Mouse (Mus musculus) stomach, postnatal 0 days (tissue): ENCODE results near the gene Hspa1l. TPM values are rescaled to one million over a fixed set of nuclear protein-coding genes. Genes with fewer than 3 reads are reported as not detected.

Source experiments
- ATAC-seq: fragments of 200-750 bp; cut with Nextera tagmentation; 2 replicates; pipeline ENCODE4 v1.8.0; 2017; ENCODE audit not compliant: low FRiP score, low TSS enrichment
- DNase-seq: peaks from one replicate; pipeline ENCODE4 v3.0.0-alpha.2; 2016; ENCODE audit warnings: low spot score
- H3K27ac ChIP-seq: fragments of 300-500 bp; sonication (generic); replicated peaks from 2 replicates; pipeline ENCODE4 v1.5.1; 2014; ENCODE audit warnings: mild to moderate bottlenecking, control low read depth
- H3K27me3 ChIP-seq: fragments of 300-500 bp; sonication (generic); 2 replicates; pipeline ENCODE4 v1.6.1; 2014; ENCODE audit warnings: low read length; ENCODE audit not compliant: control insufficient read depth, insufficient read depth
- H3K36me3 ChIP-seq: fragments of 300-500 bp; sonication (generic); 2 replicates; pipeline ENCODE4 v1.6.1; 2014; ENCODE audit warnings: low read length, mixed read lengths; ENCODE audit not compliant: control insufficient read depth, insufficient read depth
- H3K4me1 ChIP-seq: fragments of 300-500 bp; sonication (generic); replicated peaks from 2 replicates; pipeline ENCODE4 v1.6.1; 2014; ENCODE audit warnings: antibody characterized with exemption; ENCODE audit not compliant: control insufficient read depth, insufficient read depth
- H3K4me2 ChIP-seq: fragments of 300-500 bp; sonication (generic); replicated peaks from 2 replicates; pipeline ENCODE4 v1.6.1; 2014; ENCODE audit warnings: low read depth, mild to moderate bottlenecking, control low read depth, moderate library complexity
- H3K4me3 ChIP-seq: fragments of 300-500 bp; sonication (generic); 2 replicates; pipeline ENCODE4 v1.5.1; 2014; ENCODE audit warnings: low read depth, low read length, control low read depth
- H3K9ac ChIP-seq: fragments of 300-500 bp; sonication (generic); 2 replicates; pipeline ENCODE4 v1.6.1; 2014; ENCODE audit warnings: mild to moderate bottlenecking, low read length, control low read depth, mixed read lengths
- H3K9me3 ChIP-seq: fragments of 300-500 bp; sonication (generic); 2 replicates; pipeline ENCODE4 v1.6.1; 2016; ENCODE audit warnings: low read length; ENCODE audit not compliant: control insufficient read depth
- CTCF ChIP-seq: IDR thresholded peaks from 2 replicates; pipeline ENCODE4 v1.5.1; 2016; ENCODE audit warnings: antibody characterized with exemption, low read depth, mild to moderate bottlenecking, moderate library complexity
- EP300 ChIP-seq: optimal IDR thresholded peaks from 2 replicates; pipeline ENCODE3; 2016; ENCODE audit warnings: antibody characterized with exemption
- WGBS: fragments of 180-500 bp; shearing (Covaris S2); extraction: QIAGEN DNeasy Blood & Tissue Kit; methylation state at CpG from one replicate; pipeline ENCODE4 v1.1.7; 2014; 5-methylcytosine and 5-hydroxymethylcytosine counted together
- polyA plus RNA-seq: library from polyadenylated mRNA; unstranded; fragments of >200 nt; fragmentation: Nextera tagmentation; extraction: Ambion mirVana; gene quantifications from 2 replicates; pipeline ENCODE4 v1.2.1, GENCODE M21; 2015

The Hspa1l gene
- polyA plus RNA-seq, 1 experiment from 2014 or later = 0.25 TPM

DNA sequence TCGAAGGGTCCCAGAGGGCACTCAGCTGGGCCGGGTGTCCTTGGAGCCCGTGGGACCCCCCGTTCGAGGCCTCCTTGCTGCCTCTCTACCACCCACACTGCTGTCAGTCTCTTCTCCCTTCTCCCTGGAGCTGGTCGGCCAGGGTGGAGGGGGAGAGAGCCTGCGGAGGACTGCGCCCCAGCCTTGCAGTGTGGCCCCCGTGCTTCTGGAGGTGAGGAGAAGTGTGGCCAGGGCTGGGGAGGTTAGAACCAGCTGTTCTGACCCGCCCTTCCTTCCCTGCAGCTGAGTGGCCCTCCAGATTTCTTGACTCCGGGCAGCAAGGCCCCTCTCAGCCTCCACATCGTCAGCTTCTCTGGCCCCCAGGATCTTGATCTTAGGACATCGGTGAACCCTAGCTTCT, 51.8 kb downstream of the Hspa1l start:
- Histone ChIP-seq H3K4me2 (no peak overlapping the region), H3K27me3 (no peaks in the 10 kb centered on the region), H3K9me3 (no peaks in the 10 kb centered on the region), H3K36me3 (no peaks in the 10 kb centered on the region), H3K9ac (no peak overlapping the region), H3K27ac (peak overlapping the region; percentile 30; the same call in 1 of the 2 replicates), H3K4me1 (no peaks in the 10 kb centered on the region; the same call in 1 of the 2 replicates), H3K4me3 (no peak overlapping the region)
- DNase-seq (no peak), ATAC-seq (no peak)
- 60% methylated on average over 11 of the region's 13 CpGs for WGBS
- TF ChIP-seq EP300 = no peak

DNA sequence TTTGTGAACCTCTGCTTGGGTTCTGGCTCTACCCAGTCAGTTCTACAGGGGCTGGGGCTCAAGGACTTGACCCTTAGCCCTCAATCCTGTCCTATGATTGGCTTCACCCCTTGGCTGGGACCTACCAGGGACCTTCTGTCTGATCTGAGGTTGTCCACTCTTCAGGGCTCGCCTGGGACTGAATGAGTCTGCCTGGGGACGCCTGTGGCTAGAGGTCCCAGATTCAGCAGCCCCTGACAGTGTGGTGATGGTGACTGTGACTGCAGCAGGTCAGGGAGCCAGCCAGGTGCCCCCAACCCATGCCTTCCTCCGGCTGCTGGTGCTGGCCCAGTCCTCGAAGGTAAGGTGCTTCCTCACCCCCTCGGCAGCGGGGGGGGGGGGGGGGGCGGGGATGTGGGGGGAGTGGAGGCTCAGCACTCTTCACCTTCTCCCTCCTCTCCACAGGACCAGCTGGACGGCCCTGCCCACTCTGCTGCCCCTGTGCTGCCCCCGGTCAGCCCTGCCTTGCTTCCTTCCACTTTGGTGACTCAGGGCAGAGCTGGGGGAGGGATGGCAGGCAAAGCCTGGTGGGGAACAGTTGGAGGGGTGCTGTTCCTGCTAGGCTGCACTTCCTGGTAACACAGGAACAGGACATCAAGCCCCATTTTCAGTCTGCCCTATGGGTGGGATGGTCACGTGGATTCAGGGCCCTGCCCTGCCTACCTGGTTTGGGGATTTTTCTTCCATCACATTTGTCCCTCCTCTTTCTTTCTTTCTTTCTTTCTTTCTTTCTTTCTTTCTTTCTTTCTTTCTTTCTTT, 52.4 kb downstream of the Hspa1l start:
- DNase-seq = no peak
- no peak for TF ChIP-seq EP300
- no peak for TF ChIP-seq CTCF
- Histone ChIP-seq H3K4me1 (no peaks in the 10 kb centered on the region; the same call in 1 of the 2 replicates), H3K27me3 (no peaks in the 10 kb centered on the region), H3K9me3 (no peaks in the 10 kb centered on the region), H3K9ac (peak overlapping the region; percentile 23; the same call in 1 of the 2 replicates), H3K4me3 (no peak overlapping the region), H3K27ac (no peak overlapping the region; the same call in 1 of the 2 replicates), H3K4me2 (no peak overlapping the region), H3K36me3 (no peaks in the 10 kb centered on the region)
- 44% methylated on average over 10 of the region's 10 CpGs for WGBS
- ATAC-seq = no peak

DNA sequence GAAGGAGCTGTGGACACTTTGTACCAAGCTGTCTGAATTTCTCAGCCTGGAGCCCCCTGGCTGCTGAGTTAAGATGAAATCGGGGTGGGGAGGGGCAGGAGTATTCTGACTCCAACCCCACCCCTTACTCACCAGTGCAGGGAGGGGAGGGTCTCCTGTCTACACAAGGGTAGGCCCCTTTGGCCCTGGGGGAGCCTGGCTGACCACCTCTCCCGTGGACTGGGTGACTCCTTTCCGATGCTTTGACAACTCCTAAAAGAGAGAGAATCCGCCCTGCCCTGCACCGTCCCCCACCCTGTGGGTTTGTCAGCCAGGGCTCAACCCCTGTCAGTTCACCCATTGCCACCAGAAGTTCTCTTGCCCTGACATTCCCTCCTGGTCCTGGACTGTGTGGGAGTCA, 53.7 kb downstream of the Hspa1l start:
- Histone ChIP-seq H3K4me3 (no peak overlapping the region), H3K4me2 (no peak overlapping the region), H3K36me3 (no peaks in the 10 kb centered on the region), H3K9ac (no peak overlapping the region), H3K27ac (no peak overlapping the region), H3K4me1 (no peaks in the 10 kb centered on the region; the same call in 1 of the 2 replicates), H3K9me3 (no peaks in the 10 kb centered on the region), H3K27me3 (no peaks in the 10 kb centered on the region)
- DNase-seq = no peak
- 71% methylated on average over 5 of the region's 5 CpGs for WGBS
- TF ChIP-seq CTCF (no peak), EP300 (no peak)
- no peak for ATAC-seq

DNA sequence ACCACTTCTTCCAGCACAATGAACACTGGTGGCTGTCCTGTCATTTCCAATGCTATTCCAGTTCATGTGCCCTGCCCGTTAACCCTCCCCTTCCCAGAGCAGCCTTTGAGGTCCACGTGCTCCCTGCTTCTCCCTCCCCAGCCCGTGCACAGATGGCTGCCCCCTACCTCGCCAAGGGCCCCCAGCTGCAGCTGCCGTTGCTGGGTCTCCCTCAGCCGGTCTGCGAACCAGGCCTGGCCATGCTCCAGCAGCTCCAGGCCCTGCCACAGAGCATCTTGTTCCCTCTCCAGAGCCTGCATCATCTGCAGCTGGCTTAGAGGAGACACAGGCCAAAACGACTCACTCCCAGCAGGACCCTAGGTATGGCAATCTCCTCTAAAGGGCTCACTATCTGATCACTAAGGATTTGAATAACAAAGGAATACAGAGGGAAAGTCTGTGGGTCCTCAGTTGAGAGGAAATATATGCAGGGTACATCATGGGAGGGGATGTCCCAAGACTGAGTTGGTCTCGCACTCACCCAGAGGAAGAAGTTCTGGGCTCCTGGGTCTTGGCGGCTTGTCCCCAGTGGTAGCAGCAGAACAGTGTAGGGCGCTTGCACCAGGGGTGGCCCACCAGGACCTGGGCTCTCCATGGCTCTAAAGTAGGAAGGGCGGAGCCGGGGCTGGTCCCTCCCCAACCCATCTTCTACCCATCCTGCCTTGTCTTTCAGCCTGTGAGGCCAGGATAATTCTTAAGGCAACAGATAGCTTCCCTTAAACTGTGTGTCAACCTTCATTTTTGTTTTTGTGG, 55.0 kb downstream of the Hspa1l start, which contains the start of gene Sapcd1:
Sapcd1 (minus strand) TSS at position 740 of the 792 bp plus-strand sequence.
- DNase-seq (no peak), ATAC-seq (peak; percentile 14; the same call in 1 of the 2 replicates)
- Histone ChIP-seq H3K4me2 (peak within 1 kb of the TSS; percentile 18), H3K27ac (peak within 1 kb of the TSS; percentile 53), H3K4me3 (peak within 1 kb of the TSS; percentile 4; the same call in 1 of the 2 replicates), H3K9ac (no peak within 1 kb of the TSS), H3K9me3 (no peaks in the 10 kb centered on the region), H3K27me3 (no peaks in the 10 kb centered on the region), H3K36me3 (no peaks in the 10 kb centered on the region), H3K4me1 (no peaks in the 10 kb centered on the region; the same call in 1 of the 2 replicates)
- 37% methylated on average over 13 of the region's 13 CpGs for WGBS
- no peak for TF ChIP-seq CTCF
- TF ChIP-seq EP300 = no peak

DNA sequence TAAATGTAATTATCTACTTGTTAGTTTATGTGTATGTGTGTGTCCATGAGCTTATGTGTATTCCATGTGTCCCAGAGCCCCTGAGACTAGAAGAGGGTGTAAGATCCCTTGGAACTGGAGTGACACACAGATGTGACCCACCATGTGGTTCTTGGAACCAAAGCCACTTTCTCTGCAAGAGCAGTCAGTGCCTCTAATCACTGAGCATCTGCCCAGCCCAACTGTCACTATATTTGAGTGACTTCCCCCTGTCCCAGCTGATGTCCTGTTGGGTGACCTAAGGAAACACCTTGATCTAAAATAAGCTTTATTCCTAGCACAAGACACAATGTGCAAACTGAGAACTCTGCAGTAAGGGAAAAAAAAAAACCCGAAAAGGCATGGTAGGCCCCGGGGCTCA, 55.8 kb downstream of the Hspa1l start:
- Histone ChIP-seq H3K4me2 (no peak overlapping the region), H3K27me3 (no peaks in the 10 kb centered on the region), H3K36me3 (no peaks in the 10 kb centered on the region), H3K27ac (no peak overlapping the region), H3K4me3 (no peak overlapping the region), H3K9me3 (no peaks in the 10 kb centered on the region), H3K9ac (no peak overlapping the region), H3K4me1 (no peaks in the 10 kb centered on the region; the same call in 1 of the 2 replicates)
- ATAC-seq = no peak
- no peak for TF ChIP-seq CTCF
- TF ChIP-seq EP300 = no peak
- 78% methylated on average over 2 of the region's 2 CpGs for WGBS
- no peak for DNase-seq

Other genes starting within 250 kb of the Hspa1l start
- gene C4b, start 228.8 kb upstream of the Hspa1l start, polyA plus RNA-seq = 0.73 and 1.3 TPM in 2 replicates
- gene Cyp21a1, start 168.1 kb upstream of the Hspa1l start, polyA plus RNA-seq = 0.06 TPM in 1 of 2 replicates, not detected in the other
- gene Stk19, start 135.8 kb upstream of the Hspa1l start, polyA plus RNA-seq = 20.8 and 23.1 TPM in 2 replicates
- gene Dxo, start 135.7 kb upstream of the Hspa1l start, polyA plus RNA-seq = 29.6 and 32.2 TPM in 2 replicates
- gene Skiv2l, start 122.5 kb upstream of the Hspa1l start, polyA plus RNA-seq = 22.5 and 23.6 TPM in 2 replicates
- gene Nelfe, start 122.3 kb upstream of the Hspa1l start, polyA plus RNA-seq = 50.0 and 53.8 TPM in 2 replicates
- 20.7 and 23.9 TPM in 2 replicates for gene Cfb, start 110.2 kb upstream of the Hspa1l start, polyA plus RNA-seq
- gene Zbtb12, start 93.2 kb upstream of the Hspa1l start, polyA plus RNA-seq = 0.59 and 0.62 TPM in 2 replicates
- gene Gm20547, start 90.7 kb upstream of the Hspa1l start, polyA plus RNA-seq = not detected in 2 replicates
- 4.8 and 5.5 TPM in 2 replicates for gene C2, start 74.4 kb upstream of the Hspa1l start, polyA plus RNA-seq
- gene Ehmt2, start 74.2 kb upstream of the Hspa1l start, polyA plus RNA-seq = 23.8 and 26.2 TPM in 2 replicates
- 31.2 and 33.1 TPM in 2 replicates for gene Slc44a4, start 58.2 kb upstream of the Hspa1l start, polyA plus RNA-seq
- 18.3 and 18.9 TPM in 2 replicates for gene Neu1, start 41.5 kb upstream of the Hspa1l start, polyA plus RNA-seq
- 3.0 TPM in 2 replicates for gene Hspa1b, start 13.5 kb upstream of the Hspa1l start, polyA plus RNA-seq
- gene Gm20481, start 2.8 kb upstream of the Hspa1l start, polyA plus RNA-seq = not detected in 2 replicates
- gene Hspa1a, start 547 bp upstream of the Hspa1l start, polyA plus RNA-seq = 24.1 and 25.9 TPM in 2 replicates
- 69.2 and 75.1 TPM in 2 replicates for gene Lsm2, start 9.2 kb downstream of the Hspa1l start, polyA plus RNA-seq
- 35.5 and 40.2 TPM in 2 replicates for gene Vars, start 28.3 kb downstream of the Hspa1l start, polyA plus RNA-seq
- 0.28 and 0.36 TPM in 2 replicates for gene Vwa7, start 43.9 kb downstream of the Hspa1l start, polyA plus RNA-seq
- gene Sapcd1, start 55.3 kb downstream of the Hspa1l start, polyA plus RNA-seq = 8.0 and 8.2 TPM in 2 replicates
- gene Msh5, start 74.0 kb downstream of the Hspa1l start, polyA plus RNA-seq = 1.9 and 2.7 TPM in 2 replicates
- 344 and 360 TPM in 2 replicates for gene Clic1, start 77.3 kb downstream of the Hspa1l start, polyA plus RNA-seq
- gene Ddah2, start 86.3 kb downstream of the Hspa1l start, polyA plus RNA-seq = 84.8 and 86.8 TPM in 2 replicates
- gene Ly6g6c, start 92.7 kb downstream of the Hspa1l start, polyA plus RNA-seq = 260 and 317 TPM in 2 replicates
- gene Mpig6b, start 93.5 kb downstream of the Hspa1l start, polyA plus RNA-seq = 0.49 and 0.96 TPM in 2 replicates
- gene Ly6g6e, start 104.2 kb downstream of the Hspa1l start, polyA plus RNA-seq = 109 and 113 TPM in 2 replicates
- gene Ly6g6d, start 105.4 kb downstream of the Hspa1l start, polyA plus RNA-seq = 7.1 and 7.7 TPM in 2 replicates
- gene Ly6g6f, start 112.9 kb downstream of the Hspa1l start, polyA plus RNA-seq = 0.13 TPM in 1 of 2 replicates, not detected in the other
- 74.2 and 75.0 TPM in 2 replicates for gene Abhd16a, start 116.6 kb downstream of the Hspa1l start, polyA plus RNA-seq
- not detected in 2 replicates for gene Ly6g5c, start 135.6 kb downstream of the Hspa1l start, polyA plus RNA-seq
- 0.18 and 0.27 TPM in 2 replicates for gene Ly6g5b, start 142.7 kb downstream of the Hspa1l start, polyA plus RNA-seq
- 11.2 and 11.3 TPM in 2 replicates for gene Gpank1, start 148.8 kb downstream of the Hspa1l start, polyA plus RNA-seq
- 323 and 329 TPM in 2 replicates for gene Csnk2b, start 149.3 kb downstream of the Hspa1l start, polyA plus RNA-seq
- 14.4 and 15.5 TPM in 2 replicates for gene D17H6S53E, start 153.7 kb downstream of the Hspa1l start, polyA plus RNA-seq
- 1.3 and 3.2 TPM in 2 replicates for gene Apom, start 159.3 kb downstream of the Hspa1l start, polyA plus RNA-seq
- gene Bag6, start 162.5 kb downstream of the Hspa1l start, polyA plus RNA-seq = 28.1 and 30.6 TPM in 2 replicates
- gene Prrc2a, start 192.2 kb downstream of the Hspa1l start, polyA plus RNA-seq = 45.4 and 49.3 TPM in 2 replicates
- gene Aif1, start 203.4 kb downstream of the Hspa1l start, polyA plus RNA-seq = 24.3 and 25.2 TPM in 2 replicates
- 17.5 and 19.3 TPM in 2 replicates for gene Lst1, start 215.7 kb downstream of the Hspa1l start, polyA plus RNA-seq
- gene Ltb, start 221.7 kb downstream of the Hspa1l start, polyA plus RNA-seq = 0.63 and 0.78 TPM in 2 replicates
- gene Tnf, start 229.3 kb downstream of the Hspa1l start, polyA plus RNA-seq = 0.32 and 0.40 TPM in 2 replicates
- gene Lta, start 232.6 kb downstream of the Hspa1l start, polyA plus RNA-seq = 0.11 and 0.16 TPM in 2 replicates
- 0.27 and 0.33 TPM in 2 replicates for gene Gm16181, start 248.1 kb downstream of the Hspa1l start, polyA plus RNA-seq